Mouse (Mus musculus) heart, adult 2 months (tissue): Measurements from ENCODE around the gene Stard8. TPM values are rescaled to one million over a fixed set of nuclear protein-coding genes. Genes with fewer than 3 reads are reported as not detected.
A peak's percentile ranks its signal among the peaks of the same experiment; 100 is the strongest.

Source experiments
- DNase-seq, 2 experiments: peaks; one replicate each; pipeline ENCODE4 v3.0.0; 2021
- H3K27ac ChIP-seq: fragments of 200-600 bp; 2 replicates; pipeline ENCODE4 v1.8.1; 2022
- H3K27me3 ChIP-seq: fragments of 200-500 bp; 2 replicates; pipeline ENCODE4 v1.6.1; 2012; ENCODE audit warnings: mild to moderate bottlenecking, low read length, inconsistent platforms, mixed read lengths; ENCODE audit not compliant: control insufficient read depth, insufficient read depth
- H3K36me3 ChIP-seq: fragments of 200-500 bp; 2 replicates; pipeline ENCODE4 v1.6.1; 2012; ENCODE audit warnings: low read length, inconsistent platforms; ENCODE audit not compliant: control insufficient read depth, insufficient read depth
- H3K4me1 ChIP-seq: fragments of 200-500 bp; 2 replicates; pipeline ENCODE4 v1.6.1; 2011; ENCODE audit warnings: low read length; ENCODE audit not compliant: control insufficient read depth, insufficient read depth
- H3K4me3 ChIP-seq: fragments of 200-600 bp; 2 replicates; pipeline ENCODE4 v1.8.1; 2022
- H3K79me2 ChIP-seq: fragments of 200-500 bp; replicated peaks from 2 replicates; pipeline ENCODE4 v1.6.1; 2012; ENCODE audit warnings: mild to moderate bottlenecking, inconsistent platforms, low read length, moderate library complexity, mixed read lengths; ENCODE audit not compliant: control insufficient read depth, insufficient read depth
- H3K9ac ChIP-seq: fragments of 200-500 bp; 2 replicates; pipeline ENCODE4 v1.6.1; 2012; ENCODE audit warnings: low read depth, mild to moderate bottlenecking, control low read depth, inconsistent platforms, low read length, mixed read lengths
- CTCF ChIP-seq: fragments of 200-600 bp; IDR thresholded peaks from 2 replicates; pipeline ENCODE4 v1.8.1; 2022; ENCODE audit warnings: antibody characterized with exemption, mild to moderate bottlenecking, moderate library complexity
- EP300 ChIP-seq: fragments of 200-500 bp; IDR thresholded peaks from 2 replicates; pipeline ENCODE4 v1.6.1; 2011; ENCODE audit warnings: low read depth, low read length, control low read depth; ENCODE audit not compliant: insufficient read depth
- POLR2A ChIP-seq: fragments of 200-500 bp; IDR thresholded peaks from 2 replicates; pipeline ENCODE4 v1.6.1; 2011; ENCODE audit warnings: mild to moderate bottlenecking, low read depth, low read length, control low read depth; ENCODE audit not compliant: insufficient read depth
- WGBS: fragments of 180-500 bp; shearing (Covaris S2); methylation state at CpG from one replicate; pipeline ENCODE4 v1.1.7; 2018; 5-methylcytosine and 5-hydroxymethylcytosine counted together
- intact Hi-C: fragments of 180-260 bp; cut with DNase I; formaldehyde crosslinking; loops from one replicate; pipeline ENCODE4 v1.15.1; 2025
- polyA plus RNA-seq: library from polyadenylated mRNA; depleted of rRNA; stranded (reverse); fragments of >200 nt; gene quantifications from 2 replicates; pipeline ENCODE4 v1.2.3, GENCODE M21; 2012
- total RNA-seq, 2 experiments: library from RNA; stranded (reverse); gene quantifications; 2 replicates each; pipeline ENCODE4 v1.2.3; 2021

The Stard8 gene
- total and polyA plus RNA-seq, 3 experiments: 29.2 to 36.2 (median 32.3) TPM

DNA sequence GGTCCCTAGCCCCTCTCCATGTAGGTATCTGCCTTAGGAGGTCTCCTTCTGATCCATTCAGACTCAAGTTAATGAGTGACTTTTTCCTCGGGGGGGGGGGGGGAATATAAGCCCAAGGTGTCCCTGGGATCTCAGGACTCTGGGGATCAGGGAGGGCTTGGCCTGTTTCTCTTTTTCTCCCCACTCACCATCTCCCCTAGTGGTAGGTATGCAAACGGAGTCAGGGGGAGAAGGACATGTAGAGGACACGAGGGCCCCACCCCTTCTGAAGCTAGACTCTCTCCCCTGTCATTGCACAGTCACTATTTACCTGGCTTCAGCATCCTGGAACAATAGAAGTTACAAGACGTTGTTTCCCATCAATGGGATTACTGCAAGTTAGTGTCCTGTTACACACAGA, 45.1 kb downstream of the Stard8 start:
- H3K27me3 ChIP-seq: no peaks in the 10 kb centered on the region
- intact Hi-C loops: no loop called here
- WGBS: 31% methylated on average over 4 of the region's 4 CpGs
- H3K4me1 ChIP-seq: peaks cover 35% of the 10 kb centered on the region
- no peak overlapping the region for H3K4me3 ChIP-seq
- DNase-seq: no peak
- H3K27ac ChIP-seq: peak overlapping the region; percentile 81
- H3K36me3 ChIP-seq: peaks cover 20% of the 10 kb centered on the region
- TF ChIP-seq EP300: no peak
- no peak for TF ChIP-seq POLR2A
- peak; percentile 52 for TF ChIP-seq CTCF
- H3K9ac ChIP-seq: peak overlapping the region; percentile 35; the same call in 1 of the 2 replicates
- H3K79me2 ChIP-seq: no peaks in the 10 kb centered on the region; the same call in 1 of the 2 replicates

DNA sequence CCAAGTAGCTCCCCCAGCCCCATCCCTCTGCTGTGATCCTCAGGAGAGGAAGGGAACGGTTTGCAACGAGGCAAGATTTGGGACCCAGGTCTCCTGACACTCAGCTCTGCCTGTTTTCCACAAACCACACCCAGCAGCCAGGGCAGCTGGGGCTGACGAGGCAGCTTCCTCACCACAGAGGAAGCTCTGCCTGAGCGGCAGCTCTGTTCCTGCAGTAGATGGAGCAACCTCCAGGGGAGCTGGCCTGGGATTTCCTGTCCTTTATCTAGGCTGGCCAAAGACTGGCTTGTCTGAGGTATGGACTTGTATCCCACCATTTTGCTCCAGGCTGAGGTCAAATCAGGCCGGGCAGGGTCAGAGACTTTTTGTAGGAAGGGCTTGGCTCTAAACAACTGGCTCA, 46.2 kb downstream of the Stard8 start:
- no peaks in the 10 kb centered on the region for H3K27me3 ChIP-seq
- DNase-seq: peak; percentile 63 to 76
- peaks cover 29% of the 10 kb centered on the region for H3K36me3 ChIP-seq
- H3K9ac ChIP-seq: peak overlapping the region; percentile 3; the same call in 1 of the 2 replicates
- no peaks in the 10 kb centered on the region; the same call in 1 of the 2 replicates for H3K79me2 ChIP-seq
- 26% methylated on average over 5 of the region's 5 CpGs for WGBS
- TF ChIP-seq POLR2A: no peak
- peak; percentile 67 for TF ChIP-seq CTCF
- no peak for TF ChIP-seq EP300
- no peak overlapping the region for H3K4me3 ChIP-seq
- peak overlapping the region; percentile 81 for H3K27ac ChIP-seq
- H3K4me1 ChIP-seq: peaks cover 44% of the 10 kb centered on the region
- intact Hi-C loops: no loop called here

DNA sequence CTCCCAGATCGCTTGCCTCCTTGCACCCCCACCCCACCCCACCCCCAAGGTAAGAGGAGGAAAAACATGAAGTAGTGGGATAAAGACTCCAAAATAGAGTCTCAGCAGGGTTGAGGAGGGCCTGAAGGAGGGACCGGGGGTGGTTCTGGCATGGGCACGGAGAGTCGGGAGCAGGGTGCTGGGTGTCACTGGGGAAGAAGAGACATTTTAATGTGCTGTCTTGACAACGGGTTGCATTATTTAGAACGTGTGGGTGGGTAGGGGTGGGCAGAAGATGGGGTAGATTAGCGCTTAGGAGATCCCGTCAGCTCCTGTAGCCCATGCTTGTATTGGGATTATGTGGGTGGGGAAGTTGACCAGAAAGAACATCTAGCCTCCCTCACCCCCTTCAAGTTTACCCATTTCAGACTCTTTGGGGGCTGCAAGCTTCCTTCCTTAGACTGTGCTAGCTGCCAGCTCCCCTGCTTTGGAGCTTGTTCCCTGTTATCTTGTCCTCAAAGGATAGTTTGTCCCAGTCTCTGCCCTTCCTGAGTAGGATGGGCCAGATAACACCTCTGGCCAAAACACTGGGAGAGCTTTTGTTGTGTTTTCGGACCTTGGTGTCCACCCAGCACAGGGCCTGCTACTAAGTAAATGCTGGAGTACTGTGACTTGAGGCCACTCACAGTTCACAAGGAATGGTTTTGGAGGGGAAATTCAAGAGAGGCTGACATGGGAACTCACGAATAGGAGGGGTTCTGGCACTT, 47.9 kb downstream of the Stard8 start:
- 52% methylated on average over 10 of the region's 10 CpGs for WGBS
- no peak overlapping the region for H3K4me3 ChIP-seq
- H3K9ac ChIP-seq: no peak overlapping the region; the same call in 1 of the 2 replicates
- no peak for DNase-seq
- no peaks in the 10 kb centered on the region for H3K27me3 ChIP-seq
- TF ChIP-seq CTCF (no peak), EP300 (no peak), POLR2A (no peak)
- H3K79me2 ChIP-seq: no peaks in the 10 kb centered on the region
- H3K27ac ChIP-seq: peak overlapping the region; percentile 81
- intact Hi-C loops: loop anchor here (5.0 kb wide), 2 partner anchors 151 to 246 kb away; no protein-coding TSS in a partner anchor
- peaks cover 47% of the 10 kb centered on the region for H3K4me1 ChIP-seq
- H3K36me3 ChIP-seq: peaks cover 28% of the 10 kb centered on the region

DNA sequence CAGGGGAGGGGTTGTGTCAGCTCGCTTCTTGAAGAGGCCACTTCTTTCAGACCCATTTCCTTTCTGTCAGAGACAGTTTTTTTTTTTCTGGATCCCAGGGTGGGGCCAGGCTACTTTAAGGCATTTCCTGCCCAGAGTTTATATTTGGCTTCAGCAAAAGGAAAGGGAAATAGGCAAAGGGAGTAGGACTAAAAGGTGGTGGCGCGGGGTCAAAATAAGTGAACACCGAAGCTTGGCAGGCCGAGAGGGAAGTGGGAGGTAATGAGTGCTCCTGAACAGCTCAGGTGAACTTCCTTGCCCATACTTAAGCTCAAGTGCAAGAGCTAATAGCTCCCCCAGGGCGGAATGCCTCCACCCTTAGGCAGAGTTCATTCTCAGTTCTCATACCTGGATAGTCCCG, 49.2 kb downstream of the Stard8 start:
- Histone ChIP-seq H3K4me1 (peaks cover 43% of the 10 kb centered on the region), H3K9ac (no peak overlapping the region), H3K4me3 (no peak overlapping the region), H3K36me3 (peaks cover 24% of the 10 kb centered on the region), H3K27ac (peak overlapping the region; percentile 83), H3K79me2 (no peaks in the 10 kb centered on the region), H3K27me3 (no peaks in the 10 kb centered on the region)
- intact Hi-C loops: loop anchor here (5.0 kb wide), 2 partner anchors 150 to 245 kb away; no protein-coding TSS in a partner anchor
- peak in 1 of 2 experiments; percentile 59 for DNase-seq
- WGBS: 51% methylated on average over 7 of the region's 7 CpGs
- TF ChIP-seq POLR2A (no peak), EP300 (no peak), CTCF (no peak)

DNA sequence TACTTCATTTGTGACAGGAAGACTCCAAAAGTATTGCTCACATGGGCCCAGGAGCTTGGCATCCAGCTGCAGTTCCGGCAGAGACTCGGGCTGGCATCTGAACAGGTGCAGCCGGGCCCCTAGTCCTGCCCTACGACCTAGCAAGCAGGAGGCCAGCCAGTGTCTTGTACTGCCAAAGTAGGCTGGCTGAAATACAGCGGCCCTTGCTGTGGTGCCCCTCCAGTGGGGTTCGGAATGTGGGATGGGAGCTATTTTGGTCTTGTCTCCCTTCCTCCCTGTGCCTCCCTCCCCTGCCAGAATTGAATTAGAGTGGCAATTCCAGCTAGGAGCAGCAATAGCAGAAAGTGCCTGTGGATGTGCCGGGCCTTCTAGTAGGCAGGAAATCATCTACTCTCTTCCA, 51.5 kb downstream of the Stard8 start:
- Histone ChIP-seq H3K79me2 (peaks cover 3% of the 10 kb centered on the region; the same call in 1 of the 2 replicates), H3K9ac (peak overlapping the region; percentile 9), H3K4me3 (no peak overlapping the region; the same call in 1 of the 2 replicates), H3K36me3 (peaks cover 26% of the 10 kb centered on the region), H3K27ac (peak overlapping the region; percentile 83), H3K27me3 (no peaks in the 10 kb centered on the region), H3K4me1 (peaks cover 39% of the 10 kb centered on the region)
- intact Hi-C loops: loop anchor here (2.0 to 5.0 kb wide), 3 partner anchors 20 to 243 kb away; no protein-coding TSS in a partner anchor
- peak in 1 of 2 experiments; percentile 74 for DNase-seq
- no peak for TF ChIP-seq EP300
- TF ChIP-seq CTCF: no peak
- TF ChIP-seq POLR2A: no peak
- 39% methylated on average over 7 of the region's 7 CpGs for WGBS

DNA sequence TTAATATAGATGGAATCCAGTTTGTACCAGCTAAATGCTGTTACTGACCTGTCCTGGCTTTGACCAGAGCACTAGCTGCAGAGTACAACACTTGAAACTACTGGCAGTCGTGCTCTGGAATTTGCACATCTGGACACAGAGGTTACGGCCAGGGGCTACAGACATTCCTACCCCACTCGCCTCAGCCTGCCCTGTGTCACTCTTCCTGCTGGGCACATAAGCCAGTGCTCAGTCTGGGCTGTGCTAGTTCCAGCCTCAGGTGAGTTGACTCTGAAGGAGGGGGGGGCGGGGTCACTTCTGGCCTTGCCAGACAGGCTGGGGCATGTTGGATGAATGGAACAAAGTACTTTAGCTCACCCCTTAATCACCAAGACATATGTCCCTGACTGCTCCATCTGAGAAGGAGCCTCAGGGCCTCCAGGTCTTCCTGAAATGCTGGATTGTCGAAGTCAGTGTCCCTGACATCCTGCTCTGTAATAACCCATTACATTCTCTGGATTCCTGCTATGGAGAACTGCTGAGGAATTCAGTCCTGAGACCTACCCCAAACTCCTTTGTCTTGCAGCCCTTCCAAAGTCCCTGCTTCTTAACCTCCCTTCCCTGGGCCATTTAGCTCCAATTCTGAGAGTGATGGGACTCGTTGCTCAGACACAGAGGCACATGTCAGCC, 54.9 kb downstream of the Stard8 start:
- Histone ChIP-seq H3K4me3 (no peak overlapping the region), H3K27ac (no peak overlapping the region), H3K9ac (0 out of 2 replicates have a peak overlapping the region, but pooled peaks have one; percentile 20), H3K36me3 (peaks cover 19% of the 10 kb centered on the region), H3K27me3 (no peaks in the 10 kb centered on the region), H3K4me1 (peaks cover 29% of the 10 kb centered on the region), H3K79me2 (peaks cover 3% of the 10 kb centered on the region; the same call in 1 of the 2 replicates)
- 53% methylated on average over 6 of the region's 6 CpGs for WGBS
- intact Hi-C loops: loop anchor here (1.0 kb wide), 1 partner anchor 69 kb away; no protein-coding TSS in a partner anchor
- TF ChIP-seq EP300 (no peak), POLR2A (no peak), CTCF (no peak)
- no peak for DNase-seq
